Mouse (Mus musculus): Measurements from ENCODE around the gene Parg. TPM values are rescaled to one million over a fixed set of nuclear protein-coding genes. Genes with fewer than 3 reads are reported as not detected.

Gene Parg
- 15.2 and 17.5 TPM in 2 replicates for polyA plus RNA-seq (2015; fragmentation: Nextera tagmentation; extraction: Ambion mirVana)

GRCm38 (mm10) chr14:32201791-32202451 lies at the start of gene Parg, which contains the start of gene Timm23:
Gene Parg, plus strand, starts transcription at chr14:32201949.
Gene Timm23, minus strand, starts transcription at chr14:32201898.
- Histone ChIP-seq H3K9ac (ENCODE audit: low read length) (peak within 1 kb of the TSS; percentile 96), H3K27me3 (ENCODE audit: control insufficient read depth, insufficient read depth, low read length) (no peaks in the 10 kb centered on the region), H3K4me1 (replicated peaks; ENCODE audit: control insufficient read depth, insufficient read depth) (no peaks in the 10 kb centered on the region), H3K27ac (replicated peaks) (peak within 1 kb of the TSS; percentile 85), H3K9me3 (ENCODE audit: control insufficient read depth, low read length) (no peaks in the 10 kb centered on the region), H3K4me3 (ENCODE audit: low read depth, low read length) (peak within 1 kb of the TSS; percentile 99), H3K36me3 (ENCODE audit: control insufficient read depth, insufficient read depth, low read length) (0 out of 2 replicates have a peak, but pooled peaks cover 5% of the 10 kb centered on the region), H3K4me2 (replicated peaks; ENCODE audit: low read depth) (peak within 1 kb of the TSS; percentile 90)
- TF ChIP-seq CTCF (IDR thresholded peaks at IDR 0.05; ENCODE audit: low read depth) (no peak), EP300 (optimal IDR thresholded peaks at IDR 0.05) (no peak)
- under 1% methylated on average over 50 of the region's 77 CpGs for WGBS
- ATAC-seq (ENCODE audit: low FRiP score, low TSS enrichment) (peak; percentile 97), DNase-seq (ENCODE audit: low spot score) (peak; percentile 91)

GRCm38 (mm10) chr14:32152243-32152965 lies 49.3 kb upstream of the Parg start:
- DNase-seq (ENCODE audit: low spot score) (no peak), ATAC-seq (ENCODE audit: low FRiP score, low TSS enrichment) (no peak)
- WGBS = 88% methylated on average over 18 of the region's 18 CpGs
- no peaks in the 10 kb centered on the region for H3K27me3 ChIP-seq (ENCODE audit: control insufficient read depth, insufficient read depth, low read length)
- H3K27ac ChIP-seq (replicated peaks) = no peak overlapping the region
- no peak overlapping the region for H3K4me2 ChIP-seq (replicated peaks; ENCODE audit: low read depth)
- TF ChIP-seq CTCF (IDR thresholded peaks at IDR 0.05; ENCODE audit: low read depth) (no peak), EP300 (optimal IDR thresholded peaks at IDR 0.05) (no peak)
- no peaks in the 10 kb centered on the region for H3K9me3 ChIP-seq (ENCODE audit: control insufficient read depth, low read length)
- H3K9ac ChIP-seq (ENCODE audit: low read length) = no peak overlapping the region
- H3K36me3 ChIP-seq (ENCODE audit: control insufficient read depth, insufficient read depth, low read length) = no peaks in the 10 kb centered on the region
- no peaks in the 10 kb centered on the region for H3K4me1 ChIP-seq (replicated peaks; ENCODE audit: control insufficient read depth, insufficient read depth)
- no peak overlapping the region for H3K4me3 ChIP-seq (ENCODE audit: low read depth, low read length)

DNA sequence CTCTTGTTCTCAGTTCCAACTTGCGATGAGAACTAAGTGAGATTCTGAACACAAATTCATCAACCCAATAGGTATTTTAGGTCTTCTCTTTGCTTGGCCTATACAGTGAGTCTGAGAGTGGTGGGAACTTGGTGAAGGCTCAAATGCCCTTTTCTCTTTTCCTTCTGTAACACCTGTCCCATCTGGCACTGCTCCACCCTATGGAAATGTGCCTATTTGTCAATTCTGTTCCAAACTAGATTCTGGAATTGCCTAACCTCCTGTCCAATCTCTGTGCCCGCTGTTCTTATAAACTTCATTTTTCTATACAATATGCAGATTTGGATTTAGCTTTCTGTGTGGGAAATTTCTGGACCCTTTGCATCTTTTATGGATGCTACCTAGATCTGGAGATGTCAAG lies 48.6 kb upstream of the Parg start:
- TF ChIP-seq CTCF (IDR thresholded peaks at IDR 0.05; ENCODE audit: low read depth) (no peak), EP300 (optimal IDR thresholded peaks at IDR 0.05) (no peak)
- H3K9ac ChIP-seq (ENCODE audit: low read length) = no peak overlapping the region
- no peak overlapping the region for H3K4me3 ChIP-seq (ENCODE audit: low read depth, low read length)
- DNase-seq (ENCODE audit: low spot score) (no peak), ATAC-seq (ENCODE audit: low FRiP score, low TSS enrichment) (no peak)
- H3K36me3 ChIP-seq (ENCODE audit: control insufficient read depth, insufficient read depth, low read length) = no peaks in the 10 kb centered on the region
- no peak overlapping the region for H3K27ac ChIP-seq (replicated peaks)
- 97% methylated on average over 2 of the region's 2 CpGs for WGBS
- no peaks in the 10 kb centered on the region for H3K27me3 ChIP-seq (ENCODE audit: control insufficient read depth, insufficient read depth, low read length)
- H3K4me1 ChIP-seq (replicated peaks; ENCODE audit: control insufficient read depth, insufficient read depth) = no peaks in the 10 kb centered on the region
- no peaks in the 10 kb centered on the region for H3K9me3 ChIP-seq (ENCODE audit: control insufficient read depth, low read length)
- no peak overlapping the region for H3K4me2 ChIP-seq (replicated peaks; ENCODE audit: low read depth)

DNA sequence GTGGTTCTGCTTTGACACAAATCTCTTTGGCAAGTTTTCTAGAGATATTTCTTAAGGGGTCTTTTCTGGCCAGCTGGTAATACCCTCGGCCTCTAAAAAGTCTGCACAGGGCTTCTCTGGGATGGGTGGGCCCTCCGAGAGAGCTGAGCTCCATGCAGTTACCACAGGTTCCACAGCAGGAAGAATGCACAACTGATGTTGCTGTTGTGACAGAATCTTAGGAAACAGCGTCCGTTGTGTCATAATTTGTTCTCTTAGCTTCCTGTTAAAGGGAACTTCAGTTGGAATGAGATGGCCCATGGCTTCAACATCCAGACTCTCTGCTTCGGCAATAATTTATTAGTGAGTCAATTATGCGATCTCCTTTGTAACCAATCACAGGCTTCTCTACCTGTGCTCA lies 47.0 kb upstream of the Parg start:
- H3K27ac ChIP-seq (replicated peaks) = no peak overlapping the region
- no peaks in the 10 kb centered on the region for H3K27me3 ChIP-seq (ENCODE audit: control insufficient read depth, insufficient read depth, low read length)
- DNase-seq (ENCODE audit: low spot score) = no peak
- WGBS = 80% methylated on average over 6 of the region's 6 CpGs
- TF ChIP-seq EP300 (optimal IDR thresholded peaks at IDR 0.05) (no peak), CTCF (IDR thresholded peaks at IDR 0.05; ENCODE audit: low read depth) (no peak)
- no peak overlapping the region for H3K4me2 ChIP-seq (replicated peaks; ENCODE audit: low read depth)
- ATAC-seq (ENCODE audit: low FRiP score, low TSS enrichment) = no peak
- H3K4me3 ChIP-seq (ENCODE audit: low read depth, low read length) = no peak overlapping the region
- H3K36me3 ChIP-seq (ENCODE audit: control insufficient read depth, insufficient read depth, low read length) = no peaks in the 10 kb centered on the region
- no peaks in the 10 kb centered on the region for H3K9me3 ChIP-seq (ENCODE audit: control insufficient read depth, low read length)
- no peaks in the 10 kb centered on the region for H3K4me1 ChIP-seq (replicated peaks; ENCODE audit: control insufficient read depth, insufficient read depth)
- H3K9ac ChIP-seq (ENCODE audit: low read length) = no peak overlapping the region

DNA sequence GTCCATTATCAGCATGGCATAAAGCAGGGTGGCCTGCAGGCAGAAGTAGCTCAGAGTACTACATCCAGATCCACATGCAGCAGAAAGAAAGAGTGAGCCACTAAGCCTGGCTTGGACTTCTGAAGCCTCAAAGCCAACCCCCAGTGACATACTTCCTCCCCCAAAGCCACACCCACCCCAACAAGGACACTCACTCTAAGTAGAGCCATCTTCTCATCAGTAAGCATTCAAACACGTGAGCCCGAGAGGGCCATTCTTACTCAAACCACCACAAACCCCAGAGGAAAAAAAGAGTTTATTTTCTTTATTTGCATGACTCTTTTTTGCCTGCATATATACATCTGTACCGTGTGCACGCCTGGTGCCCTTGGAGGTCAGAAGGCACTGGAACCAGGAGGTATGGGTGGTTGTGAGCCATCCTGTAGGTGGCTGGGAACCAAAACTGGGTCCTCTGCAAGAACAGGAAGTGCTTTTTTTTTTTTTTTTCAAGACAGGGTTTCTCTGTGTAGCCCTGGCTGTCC lies 42.5 kb upstream of the Parg start:
- Histone ChIP-seq H3K27me3 (ENCODE audit: control insufficient read depth, insufficient read depth, low read length) (no peaks in the 10 kb centered on the region), H3K4me2 (replicated peaks; ENCODE audit: low read depth) (peak overlapping the region; percentile 79), H3K4me1 (replicated peaks; ENCODE audit: control insufficient read depth, insufficient read depth) (0 out of 2 replicates have a peak, but pooled peaks cover 4% of the 10 kb centered on the region), H3K36me3 (ENCODE audit: control insufficient read depth, insufficient read depth, low read length) (no peaks in the 10 kb centered on the region), H3K27ac (replicated peaks) (peak overlapping the region; percentile 35; the same call in 1 of the 2 replicates), H3K4me3 (ENCODE audit: low read depth, low read length) (peak overlapping the region; percentile 88), H3K9me3 (ENCODE audit: control insufficient read depth, low read length) (no peaks in the 10 kb centered on the region), H3K9ac (ENCODE audit: low read length) (peak overlapping the region; percentile 35; the same call in 1 of the 2 replicates)
- TF ChIP-seq CTCF (IDR thresholded peaks at IDR 0.05; ENCODE audit: low read depth) (no peak), EP300 (optimal IDR thresholded peaks at IDR 0.05) (no peak)
- ATAC-seq (ENCODE audit: low FRiP score, low TSS enrichment) (peak; percentile 3), DNase-seq (ENCODE audit: low spot score) (no peak)
- WGBS = 30% methylated on average over 4 of the region's 4 CpGs

All from stomach, postnatal 0 days (tissue).